Mouse (Mus musculus) thymus, adult 2 months (tissue): Measurements from ENCODE around the gene Twf1. TPM values are rescaled to one million over a fixed set of nuclear protein-coding genes. Genes with fewer than 3 reads are reported as not detected.

Source experiments
- DNase-seq: peaks from one replicate; pipeline ENCODE4 v3.0.0; 2021
- H3K27ac ChIP-seq: fragments of 200-500 bp; 2 replicates; pipeline ENCODE4 v1.5.1; 2012; ENCODE audit warnings: low read length, control low read depth; ENCODE audit not compliant: control insufficient read depth, insufficient read depth
- H3K27me3 ChIP-seq: fragments of 200-500 bp; 2 replicates; pipeline ENCODE4 v1.6.1; 2012; ENCODE audit warnings: mild to moderate bottlenecking, low read length, moderate library complexity, mixed read lengths; ENCODE audit not compliant: control insufficient read depth, insufficient read depth
- H3K36me3 ChIP-seq: fragments of 200-500 bp; 2 replicates; pipeline ENCODE4 v1.6.1; 2012; ENCODE audit warnings: mild to moderate bottlenecking, low read length, moderate library complexity; ENCODE audit not compliant: control insufficient read depth, insufficient read depth
- H3K4me1 ChIP-seq: fragments of 200-500 bp; replicated peaks from 2 replicates; pipeline ENCODE4 v1.6.1; 2012; ENCODE audit warnings: low read length; ENCODE audit not compliant: control insufficient read depth, insufficient read depth
- H3K4me3 ChIP-seq: fragments of 200-500 bp; 2 replicates; pipeline ENCODE4 v1.5.1; 2012; ENCODE audit warnings: mild to moderate bottlenecking, low read length, control low read depth, moderate library complexity; ENCODE audit not compliant: control insufficient read depth, insufficient read depth
- CTCF ChIP-seq: fragments of 200-500 bp; IDR thresholded peaks from 2 replicates; pipeline ENCODE4 v1.5.1; 2012; ENCODE audit warnings: mild to moderate bottlenecking, control low read depth, low read length, moderate library complexity, borderline replicate concordance; ENCODE audit not compliant: control insufficient read depth, poor library complexity, insufficient read depth; ENCODE audit errors: extremely low read depth
- POLR2A ChIP-seq: fragments of 200-500 bp; IDR thresholded peaks from 2 replicates; pipeline ENCODE4 v1.6.1; 2012; ENCODE audit warnings: mild to moderate bottlenecking, low read length, control low read depth, moderate library complexity; ENCODE audit not compliant: control insufficient read depth, poor library complexity, insufficient read depth; ENCODE audit errors: extremely low read depth
- WGBS: fragments of 180-500 bp; shearing (Covaris S2); methylation state at CpG from one replicate; pipeline ENCODE4 v1.1.7; 2018; 5-methylcytosine and 5-hydroxymethylcytosine counted together
- polyA plus RNA-seq: library from polyadenylated mRNA; depleted of rRNA; stranded (reverse); fragments of >200 nt; gene quantifications from 2 replicates; pipeline ENCODE4 v1.2.3, GENCODE M21; 2012

Twf1 gene
- polyA plus RNA-seq, 1 experiment, result 23.0 TPM

GRCm38 (mm10) chr15:94582000-94582593 lies 7.6 kb downstream of the Twf1 start:
- WGBS, result 93% methylated on average over 7 of the region's 7 CpGs
- H3K36me3 ChIP-seq, result peaks cover 66% of the 10 kb centered on the region

GRCm38 (mm10) chr15:94574566-94575268 lies 15.0 kb downstream of the Twf1 start:
- Histone ChIP-seq H3K27me3 (no peaks in the 10 kb centered on the region), H3K36me3 (peaks cover 11% of the 10 kb centered on the region), H3K4me3 (no peak overlapping the region), H3K4me1 (no peaks in the 10 kb centered on the region), H3K27ac (no peak overlapping the region)
- no peak for DNase-seq
- WGBS, result 87% methylated on average over 4 of the region's 4 CpGs
- no peak for TF ChIP-seq CTCF
- no peak for TF ChIP-seq POLR2A

More at GRCm38 (mm10) chr15:94582000-94582593, 7.6 kb downstream of the Twf1 start:
- no peak overlapping the region for H3K4me3 ChIP-seq
- no peak overlapping the region for H3K27ac ChIP-seq
- DNase-seq, result no peak
- no peaks in the 10 kb centered on the region for H3K4me1 ChIP-seq
- no peaks in the 10 kb centered on the region for H3K27me3 ChIP-seq
- TF ChIP-seq POLR2A (no peak), CTCF (no peak)

- 84% methylated on average over 8 of the region's 8 CpGs for WGBS
- Histone ChIP-seq H3K4me3 (no peak overlapping the region), H3K4me1 (no peaks in the 10 kb centered on the region), H3K36me3 (no peaks in the 10 kb centered on the region), H3K27me3 (no peaks in the 10 kb centered on the region), H3K27ac (no peak overlapping the region)
- no peak for TF ChIP-seq CTCF
- no peak for DNase-seq
These were observed 16.9 kb downstream of the Twf1 start for GRCm38 (mm10) chr15:94572746-94573145.

GRCm38 (mm10) chr15:94571501-94571900 lies 18.2 kb downstream of the Twf1 start:
- no peak for TF ChIP-seq POLR2A
- Histone ChIP-seq H3K36me3 (no peaks in the 10 kb centered on the region), H3K27ac (no peak overlapping the region), H3K27me3 (no peaks in the 10 kb centered on the region), H3K4me1 (no peaks in the 10 kb centered on the region), H3K4me3 (no peak overlapping the region)
- 94% methylated on average over 4 of the region's 4 CpGs for WGBS
- DNase-seq, result no peak

GRCm38 (mm10) chr15:94568496-94569182 lies 21.1 kb downstream of the Twf1 start:
- no peaks in the 10 kb centered on the region for H3K36me3 ChIP-seq
- H3K4me1 ChIP-seq, result peaks cover 5% of the 10 kb centered on the region; the same call in 1 of the 2 replicates
- no peak overlapping the region for H3K27ac ChIP-seq
- no peak overlapping the region for H3K4me3 ChIP-seq
- DNase-seq, result no peak
- WGBS, result 97% methylated on average over 10 of the region's 10 CpGs
- no peak for TF ChIP-seq CTCF
- TF ChIP-seq POLR2A, result no peak
- H3K27me3 ChIP-seq, result no peaks in the 10 kb centered on the region

- Histone ChIP-seq H3K4me1 (peaks cover 5% of the 10 kb centered on the region; the same call in 1 of the 2 replicates), H3K27me3 (no peaks in the 10 kb centered on the region), H3K27ac (no peak overlapping the region), H3K4me3 (no peak overlapping the region), H3K36me3 (no peaks in the 10 kb centered on the region)
- WGBS, result 26% methylated on average over 9 of the region's 9 CpGs
- no peak for DNase-seq
- TF ChIP-seq POLR2A, result no peak
- TF ChIP-seq CTCF, result no peak
These were observed 23.8 kb downstream of the Twf1 start for GRCm38 (mm10) chr15:94565854-94566253.
